Mouse (Mus musculus) CD8-positive naive resting alpha-beta T cell, adult 2 months (primary cell): ENCODE measurements around the gene Lrch4.
A peak's percentile ranks its signal among the peaks of the same experiment; 100 is the strongest.

ENCODE experiments used
- DNase-seq, 2 experiments: peaks; one replicate each; pipeline ENCODE4 v3.0.0; 2022; ENCODE audit warnings: low read depth in 2 of 2, low spot score in 2 of 2

Gene Lrch4

GRCm38 (mm10) chr5:137628498-137629305 lies at the start of gene Lrch4, which contains the start of the genes Fbxo24 and Gm20605:
Gene Lrch4 (plus strand): TSS chr5:137629121.
Gene Fbxo24 (minus strand): TSS chr5:137629002.
Gene Gm20605 (plus strand): TSS chr5:137629175.
- DNase-seq: peak; percentile 99

- DNase-seq: no peak
Measured at GRCm38 (mm10) chr5:137580246-137580645, 48.7 kb upstream of the Lrch4 start.

- no peak for DNase-seq
Measured at GRCm38 (mm10) chr5:137582702-137583101, 46.2 kb upstream of the Lrch4 start.

GRCm38 (mm10) chr5:137583670-137584169 lies 45.2 kb upstream of the Lrch4 start:
- peak in 1 of 2 experiments; percentile 21 for DNase-seq

GRCm38 (mm10) chr5:137584976-137585375 lies 43.9 kb upstream of the Lrch4 start:
- DNase-seq: peak; percentile 53 to 65

GRCm38 (mm10) chr5:137590507-137590906 lies 38.4 kb upstream of the Lrch4 start:
- no peak for DNase-seq

GRCm38 (mm10) chr5:137595921-137596320 lies 33.0 kb upstream of the Lrch4 start:
- DNase-seq: no peak

GRCm38 (mm10) chr5:137596601-137597261 lies 32.2 kb upstream of the Lrch4 start:
- peak; percentile 35 for DNase-seq

GRCm38 (mm10) chr5:137597625-137598024 lies 31.3 kb upstream of the Lrch4 start:
- no peak for DNase-seq

GRCm38 (mm10) chr5:137598100-137598826 lies 30.7 kb upstream of the Lrch4 start:
- DNase-seq: no peak

GRCm38 (mm10) chr5:137599600-137599999 lies 29.3 kb upstream of the Lrch4 start:
- DNase-seq: no peak

- no peak for DNase-seq
Measured at GRCm38 (mm10) chr5:137600281-137600618, 28.7 kb upstream of the Lrch4 start.

GRCm38 (mm10) chr5:137600619-137601364 lies 28.1 kb upstream of the Lrch4 start, which contains the start of gene Mospd3:
Gene Mospd3 (minus strand): TSS chr5:137601058.
- peak; percentile 89 to 95 for DNase-seq

GRCm38 (mm10) chr5:137601365-137601729 lies 27.6 kb upstream of the Lrch4 start:
- no peak for DNase-seq

- DNase-seq: no peak
Measured at GRCm38 (mm10) chr5:137607860-137608653, 20.9 kb upstream of the Lrch4 start.

- no peak for DNase-seq
Measured at GRCm38 (mm10) chr5:137608654-137609190, 20.2 kb upstream of the Lrch4 start.

GRCm38 (mm10) chr5:137609292-137609691 lies 19.6 kb upstream of the Lrch4 start:
- DNase-seq: no peak

- no peak for DNase-seq
Measured at GRCm38 (mm10) chr5:137610056-137610455, 18.9 kb upstream of the Lrch4 start.

GRCm38 (mm10) chr5:137610548-137611244 lies 18.2 kb upstream of the Lrch4 start:
- DNase-seq: no peak
